Mouse (Mus musculus): ENCODE measurements around the gene Hspg2.

DNA sequence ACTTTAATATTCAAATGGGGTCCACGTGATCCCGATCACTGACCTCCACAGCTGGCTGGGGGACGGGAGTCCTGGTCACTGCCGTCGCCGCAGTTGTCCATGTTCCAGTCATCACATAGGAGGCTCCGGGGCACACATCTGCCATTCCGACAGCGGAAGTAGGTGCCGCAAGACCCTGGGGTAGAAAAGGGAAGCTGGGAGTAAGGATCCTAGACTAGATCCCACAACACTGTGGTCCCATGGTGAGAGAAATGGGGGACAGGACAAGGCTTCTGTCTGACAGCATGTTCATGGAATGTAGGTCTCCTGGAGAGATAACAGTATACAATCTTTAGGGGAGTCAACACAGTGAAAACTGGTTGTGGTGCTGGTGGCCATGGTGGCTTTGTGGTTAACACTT, 105.9 kb downstream of the Hspg2 start, which contains the start of gene Ldlrad2:
- no peak for TF ChIP-seq POLR2A (IDR thresholded peaks at IDR 0.05; ENCODE audit: extremely low read depth, insufficient read depth, low read length)
- TF ChIP-seq CTCF (IDR thresholded peaks at IDR 0.05; ENCODE audit: low read depth, low read length) = no peak

Measured in liver, adult 2 months (tissue).